Mouse (Mus musculus) hindbrain, embryonic 11.5 days (tissue): ENCODE measurements around the gene Card10. TPM values are rescaled to one million over a fixed set of nuclear protein-coding genes. Genes with fewer than 3 reads are reported as not detected.
A peak's percentile ranks its signal among the peaks of the same experiment; 100 is the strongest.

ENCODE experiments used
- ATAC-seq: fragments of 200-750 bp; cut with Nextera tagmentation; 2 replicates; pipeline ENCODE4 v1.8.0; 2017; ENCODE audit warnings: mild to moderate bottlenecking, moderate TSS enrichment, moderate library complexity; ENCODE audit not compliant: low FRiP score
- DNase-seq: peaks from one replicate; pipeline ENCODE4 v3.0.0-alpha.2; 2015; ENCODE audit warnings: low spot score
- H3K27ac ChIP-seq: fragments of 300-500 bp; sonication (generic); 2 replicates; pipeline ENCODE4 v1.5.1; 2014; ENCODE audit warnings: mild to moderate bottlenecking, low read depth, low read length
- H3K27me3 ChIP-seq: fragments of 300-500 bp; sonication (generic); 2 replicates; pipeline ENCODE4 v1.6.1; 2014; ENCODE audit warnings: mild to moderate bottlenecking, low read length, moderate library complexity, mixed read lengths; ENCODE audit not compliant: control insufficient read depth, insufficient read depth
- H3K36me3 ChIP-seq: fragments of 300-500 bp; sonication (generic); 2 replicates; pipeline ENCODE4 v1.6.1; 2014; ENCODE audit warnings: mild to moderate bottlenecking, low read length, moderate library complexity, mixed read lengths; ENCODE audit not compliant: control insufficient read depth, insufficient read depth
- H3K4me1 ChIP-seq: fragments of 300-500 bp; sonication (generic); replicated peaks from 2 replicates; pipeline ENCODE4 v1.6.1; 2014; ENCODE audit warnings: low read length, mixed read lengths; ENCODE audit not compliant: control insufficient read depth, insufficient read depth
- H3K4me2 ChIP-seq: fragments of 300-500 bp; sonication (generic); replicated peaks from 2 replicates; pipeline ENCODE4 v1.6.1; 2014; ENCODE audit warnings: mild to moderate bottlenecking, low read depth, low read length
- H3K4me3 ChIP-seq: fragments of 300-500 bp; sonication (generic); 2 replicates; pipeline ENCODE4 v1.5.1; 2014; ENCODE audit warnings: low read depth, low read length
- H3K9ac ChIP-seq: fragments of 300-500 bp; sonication (generic); 2 replicates; pipeline ENCODE4 v1.6.1; 2014; ENCODE audit warnings: low read depth, low read length
- H3K9me3 ChIP-seq: fragments of 300-500 bp; sonication (generic); 2 replicates; pipeline ENCODE4 v1.6.1; 2016; ENCODE audit warnings: low read length; ENCODE audit not compliant: control insufficient read depth
- WGBS: fragments of 180-500 bp; shearing (Covaris S2); extraction: QIAGEN DNeasy Blood & Tissue Kit; methylation state at CpG from one replicate; pipeline ENCODE4 v1.1.7; 2014; 5-methylcytosine and 5-hydroxymethylcytosine counted together
- polyA plus RNA-seq: library from polyadenylated mRNA; unstranded; fragments of >200 nt; fragmentation: Nextera tagmentation; extraction: Ambion mirVana; gene quantifications from 2 replicates; pipeline ENCODE4 v1.2.1, GENCODE M21; 2014

Gene Card10
- polyA plus RNA-seq, 1 experiment from 2014 or later = 2.4 TPM

DNA sequence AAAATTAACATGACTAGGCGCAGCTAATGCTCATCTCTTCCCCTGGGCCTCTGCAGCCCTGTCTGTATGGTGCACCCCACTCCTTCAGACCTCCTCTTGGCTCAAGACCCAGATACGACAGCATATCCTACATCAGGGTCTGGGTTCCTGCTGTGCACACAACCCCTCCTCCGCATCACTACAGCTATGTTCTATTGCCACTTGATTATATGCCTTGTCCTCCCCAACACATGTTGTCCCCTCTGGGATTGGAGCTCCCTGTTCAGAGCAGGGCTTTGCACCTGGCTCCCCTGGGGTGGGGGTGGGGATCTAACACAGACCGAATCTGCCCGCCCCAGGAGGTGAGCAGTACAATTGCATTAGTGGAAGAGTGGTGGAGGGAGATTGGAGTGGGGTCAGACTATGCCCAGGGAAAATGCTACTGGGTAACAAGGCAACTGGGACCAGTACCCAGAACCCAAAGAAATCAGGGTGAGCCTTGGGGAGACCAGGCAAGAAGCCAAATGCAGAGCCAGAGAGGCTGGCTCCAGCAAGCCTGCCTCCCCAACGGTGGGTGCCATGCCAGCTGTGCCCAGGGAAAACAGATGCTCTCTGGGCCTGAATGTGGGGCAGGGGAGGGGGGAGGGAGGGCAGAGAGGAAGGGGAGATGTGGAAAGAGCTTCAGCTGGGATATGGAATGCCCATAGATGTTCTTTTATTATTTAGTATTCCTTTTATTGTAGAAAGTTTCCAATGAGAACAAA lies 52.1 kb downstream of the Card10 start:
- no peak for ATAC-seq
- Histone ChIP-seq H3K27me3 (no peaks in the 10 kb centered on the region), H3K9me3 (no peaks in the 10 kb centered on the region), H3K27ac (no peak overlapping the region), H3K9ac (no peak overlapping the region), H3K4me3 (no peak overlapping the region), H3K4me1 (no peaks in the 10 kb centered on the region; the same call in 1 of the 2 replicates), H3K36me3 (no peaks in the 10 kb centered on the region), H3K4me2 (no peak overlapping the region)
- no peak for DNase-seq
- 59% methylated on average over 6 of the region's 6 CpGs for WGBS

DNA sequence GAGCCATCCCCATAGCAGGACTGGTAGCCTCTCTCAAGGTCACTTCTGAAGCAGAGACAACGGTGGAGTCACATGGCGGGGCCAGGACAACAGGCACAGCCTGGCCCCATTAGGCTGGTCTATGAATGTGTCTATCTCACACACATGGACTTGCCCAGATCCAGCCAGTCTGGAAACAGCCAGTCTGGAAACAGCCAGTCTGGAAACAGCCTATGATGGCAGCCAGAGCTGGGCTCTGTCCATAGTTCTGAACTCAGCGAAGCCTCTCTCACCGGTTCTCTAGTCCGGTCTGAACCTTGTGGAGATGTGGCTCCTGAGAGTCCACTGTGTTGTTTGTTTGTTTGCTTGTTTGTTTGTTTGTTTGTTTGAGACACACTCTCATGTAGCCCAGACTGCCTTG lies 53.0 kb downstream of the Card10 start:
- Histone ChIP-seq H3K9ac (no peak overlapping the region), H3K4me1 (no peaks in the 10 kb centered on the region; the same call in 1 of the 2 replicates), H3K4me3 (no peak overlapping the region), H3K27ac (no peak overlapping the region), H3K27me3 (no peaks in the 10 kb centered on the region), H3K36me3 (no peaks in the 10 kb centered on the region), H3K9me3 (no peaks in the 10 kb centered on the region), H3K4me2 (no peak overlapping the region)
- 54% methylated on average over 5 of the region's 5 CpGs for WGBS
- DNase-seq (no peak), ATAC-seq (0 out of 2 replicates have a peak, but pooled peaks have one; percentile 17)

DNA sequence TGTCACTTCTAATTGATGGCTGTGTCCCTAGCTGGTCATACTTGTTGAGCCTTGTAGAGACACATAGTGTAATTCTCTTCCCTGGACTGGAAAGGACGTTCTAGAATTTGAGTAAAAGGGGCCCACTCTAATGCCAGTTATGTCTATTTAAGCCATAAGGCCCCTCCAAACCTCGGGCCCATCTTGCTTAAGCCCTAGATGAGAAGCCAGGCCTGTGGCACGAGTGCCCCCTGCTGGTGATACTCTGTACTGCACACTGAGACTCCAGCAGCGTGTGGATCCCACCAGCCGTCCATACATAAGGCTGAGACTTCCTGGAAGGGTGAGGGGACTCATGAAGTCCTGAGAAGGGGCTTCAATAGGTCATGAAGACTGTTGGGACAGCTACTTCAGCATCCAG lies 58.6 kb downstream of the Card10 start:
- Histone ChIP-seq H3K4me3 (no peak overlapping the region), H3K4me2 (no peak overlapping the region), H3K27ac (no peak overlapping the region), H3K4me1 (no peaks in the 10 kb centered on the region), H3K9ac (no peak overlapping the region), H3K36me3 (no peaks in the 10 kb centered on the region), H3K27me3 (no peaks in the 10 kb centered on the region), H3K9me3 (no peaks in the 10 kb centered on the region)
- DNase-seq (peak; percentile 93), ATAC-seq (no peak)
- 3% methylated on average over 5 of the region's 5 CpGs for WGBS

DNA sequence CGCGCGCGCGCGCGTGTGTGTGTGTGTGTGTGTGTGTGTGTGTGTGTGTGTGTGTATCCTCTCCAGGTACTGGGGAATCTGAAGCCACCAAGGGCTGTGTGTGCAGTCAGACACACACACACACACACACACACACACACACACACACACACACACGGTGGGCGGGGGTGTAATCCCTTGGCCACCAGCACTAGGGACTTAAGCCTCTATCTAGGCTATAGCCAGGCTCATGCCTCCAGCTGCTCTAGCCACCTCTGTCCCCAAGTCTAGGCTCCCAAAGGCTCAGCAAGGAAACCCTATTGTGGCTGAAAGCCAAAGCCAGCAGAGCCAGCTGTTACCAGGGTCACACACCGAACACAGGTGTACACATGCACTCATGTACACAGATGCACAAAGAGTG lies 60.0 kb downstream of the Card10 start:
- H3K9me3 ChIP-seq = no peaks in the 10 kb centered on the region
- no peak overlapping the region for H3K27ac ChIP-seq
- H3K4me1 ChIP-seq = no peaks in the 10 kb centered on the region
- no peak overlapping the region for H3K4me3 ChIP-seq
- no peak overlapping the region for H3K9ac ChIP-seq
- H3K36me3 ChIP-seq = no peaks in the 10 kb centered on the region
- H3K27me3 ChIP-seq = no peaks in the 10 kb centered on the region
- DNase-seq = no peak
- no peak overlapping the region for H3K4me2 ChIP-seq
- WGBS = 92% methylated on average over 9 of the region's 10 CpGs
- ATAC-seq = no peak

DNA sequence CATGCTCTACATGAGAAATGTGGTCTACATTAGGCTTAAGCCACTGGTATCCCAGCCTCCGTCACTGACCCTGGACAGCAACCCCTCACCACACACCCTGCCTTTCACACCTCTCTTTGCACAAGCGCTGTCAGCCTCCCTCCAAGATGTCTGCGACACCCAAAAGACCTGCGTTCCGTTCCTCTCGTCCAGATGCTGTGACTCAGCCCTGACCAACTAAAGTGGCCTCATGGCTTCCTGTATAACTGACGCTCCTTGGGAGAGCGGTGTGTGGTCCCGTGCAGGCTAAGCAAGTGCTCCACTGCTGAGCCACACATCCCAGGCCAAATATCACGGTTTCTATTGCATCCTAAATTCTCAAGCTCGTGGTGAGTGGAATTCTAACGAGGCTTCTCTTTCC lies 62.2 kb downstream of the Card10 start:
- H3K4me3 ChIP-seq = no peak overlapping the region
- H3K9ac ChIP-seq = no peak overlapping the region
- no peaks in the 10 kb centered on the region for H3K36me3 ChIP-seq
- H3K9me3 ChIP-seq = no peaks in the 10 kb centered on the region
- H3K4me1 ChIP-seq = no peaks in the 10 kb centered on the region
- no peak for ATAC-seq
- no peak overlapping the region for H3K4me2 ChIP-seq
- no peak for DNase-seq
- 77% methylated on average over 12 of the region's 12 CpGs for WGBS
- H3K27ac ChIP-seq = no peak overlapping the region
- no peaks in the 10 kb centered on the region for H3K27me3 ChIP-seq

DNA sequence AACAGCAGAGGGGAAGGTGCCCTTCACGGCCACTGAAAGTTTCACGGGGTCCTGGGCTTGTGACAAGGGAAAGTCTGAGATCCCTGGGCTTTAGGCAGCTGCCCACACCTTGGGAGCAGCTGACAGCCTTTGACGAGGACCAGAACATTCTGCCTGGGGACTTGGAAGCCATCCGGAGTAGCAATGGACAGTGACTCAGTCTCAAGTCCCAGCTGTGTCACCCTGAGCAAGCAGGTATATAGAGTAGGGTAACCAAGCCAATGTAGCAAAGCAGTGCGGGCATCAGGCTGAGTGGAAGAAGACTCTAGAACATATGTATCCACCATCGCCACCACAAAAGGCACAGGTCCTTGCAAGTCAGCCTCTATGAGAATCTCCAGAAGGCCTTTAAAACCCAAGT lies 65.7 kb downstream of the Card10 start:
- WGBS = 73% methylated on average over 6 of the region's 6 CpGs

DNA sequence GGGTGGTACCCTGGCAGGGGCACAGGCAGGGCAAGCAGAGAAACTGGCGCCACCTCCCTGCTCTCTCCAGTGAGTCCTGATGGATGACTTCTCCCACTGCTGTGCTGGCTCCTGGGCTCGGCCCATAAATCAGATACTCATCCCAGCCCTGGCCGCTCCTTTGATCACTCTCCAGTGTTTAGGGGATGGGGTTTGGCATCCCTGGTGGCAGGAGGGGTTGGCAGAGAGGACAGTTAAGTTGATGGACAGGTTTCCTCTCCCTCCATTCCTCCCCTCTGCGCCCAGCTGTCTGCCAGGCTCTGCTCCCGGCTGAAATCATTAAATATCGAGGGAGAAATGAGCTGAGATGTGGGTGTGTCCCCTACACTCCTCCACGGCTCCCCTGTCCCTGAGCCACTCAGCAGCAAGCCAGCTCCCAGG lies 66.2 kb downstream of the Card10 start:
- WGBS = 46% methylated on average over 7 of the region's 7 CpGs
- H3K9me3 ChIP-seq = no peaks in the 10 kb centered on the region
- no peak overlapping the region for H3K4me3 ChIP-seq
- DNase-seq (no peak), ATAC-seq (peak; percentile 44)
- no peak overlapping the region for H3K4me2 ChIP-seq
- H3K27ac ChIP-seq = peak overlapping the region; percentile 48; the same call in 1 of the 2 replicates
- H3K4me1 ChIP-seq = no peaks in the 10 kb centered on the region
- no peaks in the 10 kb centered on the region for H3K36me3 ChIP-seq
- no peaks in the 10 kb centered on the region for H3K27me3 ChIP-seq
- 0 out of 2 replicates have a peak overlapping the region, but pooled peaks have one; percentile 17 for H3K9ac ChIP-seq

More for the DNA sequence above, 65.7 kb downstream of the Card10 start:
- no peak overlapping the region for H3K4me2 ChIP-seq
- DNase-seq (no peak), ATAC-seq (no peak)
- H3K27ac ChIP-seq = no peak overlapping the region
- H3K36me3 ChIP-seq = no peaks in the 10 kb centered on the region
- no peak overlapping the region for H3K9ac ChIP-seq
- no peaks in the 10 kb centered on the region for H3K27me3 ChIP-seq
- H3K4me1 ChIP-seq = no peaks in the 10 kb centered on the region
- H3K9me3 ChIP-seq = no peaks in the 10 kb centered on the region
- H3K4me3 ChIP-seq = no peak overlapping the region

DNA sequence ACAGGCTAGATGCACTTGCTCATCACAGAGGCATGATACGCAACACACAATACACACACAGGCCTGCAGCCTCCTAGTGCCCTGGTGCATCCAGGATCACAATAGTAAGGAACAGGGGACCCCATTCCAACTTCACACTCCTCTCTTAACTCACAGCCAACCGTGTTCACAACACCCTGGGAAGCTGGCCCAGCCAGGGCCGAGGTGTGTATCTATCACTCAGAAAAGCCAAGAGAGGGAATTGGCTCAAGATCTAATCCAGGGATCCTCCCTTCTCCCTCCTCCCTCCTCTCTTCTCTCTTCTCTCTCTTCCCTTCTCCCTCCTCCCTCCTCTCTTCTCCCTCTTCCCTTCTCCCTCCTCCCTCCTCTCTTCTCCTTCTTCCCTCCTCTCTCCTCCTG lies 66.7 kb downstream of the Card10 start:
- DNase-seq = no peak
- H3K27ac ChIP-seq = peak overlapping the region; percentile 48; the same call in 1 of the 2 replicates
- no peak overlapping the region for H3K4me2 ChIP-seq
- no peaks in the 10 kb centered on the region for H3K27me3 ChIP-seq
- no peaks in the 10 kb centered on the region for H3K36me3 ChIP-seq
- WGBS = 69% methylated on average over 3 of the region's 3 CpGs
- H3K9ac ChIP-seq = no peak overlapping the region; the same call in 1 of the 2 replicates
- no peak for ATAC-seq
- H3K9me3 ChIP-seq = no peaks in the 10 kb centered on the region
- H3K4me1 ChIP-seq = no peaks in the 10 kb centered on the region
- H3K4me3 ChIP-seq = no peak overlapping the region
